Mouse (Mus musculus) B cell, adult 62 days (primary cell): ENCODE measurements around the gene Mucl1. TPM values are rescaled to one million over a fixed set of nuclear protein-coding genes. Genes with fewer than 3 reads are reported as not detected.

Source experiments
- total RNA-seq: library from RNA; stranded (reverse); gene quantifications from 4 replicates; pipeline ENCODE4 v1.2.4, GENCODE M21; 2023

The Mucl1 gene
- total RNA-seq = not detected in 4 replicates

DNA sequence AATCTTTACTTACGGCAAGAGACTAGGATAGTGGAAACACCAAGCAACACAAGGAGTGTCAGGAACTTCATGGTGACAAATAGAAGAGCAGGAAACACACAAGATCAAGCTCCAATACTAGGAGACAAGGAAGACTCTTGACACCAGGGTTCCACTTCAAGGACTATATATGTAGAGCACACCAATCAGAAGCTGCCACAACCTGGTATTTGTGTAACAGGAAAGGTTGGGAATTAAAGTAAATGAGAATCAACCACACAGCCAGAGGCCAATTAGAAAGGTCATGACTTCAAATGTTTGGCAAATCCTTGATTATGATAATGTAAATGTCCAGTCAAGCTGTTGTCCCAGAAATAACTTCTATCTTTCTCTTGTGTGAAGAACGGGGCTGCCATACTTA, at the start of gene Mucl1:
TSS of gene Mucl1 (minus strand) at position 101 of the 400 bp plus-strand sequence.

Other genes with a start within 250 kb of the Mucl1 start
- not detected in 4 replicates for gene Ppp1r1a, start 217.5 kb downstream of the Mucl1 start, total RNA-seq
- not detected in 4 replicates for gene Glycam1, start 190.4 kb downstream of the Mucl1 start, total RNA-seq
- not detected in 4 replicates for gene Mucl2, start 143.8 kb upstream of the Mucl1 start, total RNA-seq